Mouse (Mus musculus) brain, embryonic 18.5 days (tissue): ENCODE results near the gene Gm17660.
A peak's percentile ranks its signal among the peaks of the same experiment; 100 is the strongest.

Experiments
- DNase-seq: peaks from one replicate; pipeline ENCODE4 v3.0.0-alpha.2; 2012; ENCODE audit warnings: low read depth, low spot score

Gene Gm17660

DNA sequence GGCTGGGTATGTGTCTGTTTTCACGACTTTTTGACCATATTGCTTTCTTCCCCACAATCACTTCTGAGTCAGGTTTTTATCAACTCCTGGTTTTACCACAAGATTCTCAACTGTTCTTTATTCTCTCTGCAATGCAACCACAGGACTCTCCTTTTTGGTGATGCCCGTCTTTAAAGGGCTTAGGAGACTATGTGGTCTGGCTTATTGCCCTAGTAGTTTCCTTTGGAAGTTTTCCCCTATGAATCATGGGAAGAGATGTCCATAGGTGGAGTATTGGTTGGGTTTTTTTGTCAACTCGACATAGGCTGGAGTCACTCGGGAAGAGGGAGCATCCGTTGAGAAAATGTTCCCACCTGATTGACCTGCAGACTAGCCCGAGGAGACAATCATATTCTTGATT, 3.3 kb upstream of the Gm17660 start:
- DNase-seq = no peak

GRCm38 (mm10) chr5:104076361-104076760, 1.0 kb downstream of the Gm17660 start:
- DNase-seq = no peak

DNA sequence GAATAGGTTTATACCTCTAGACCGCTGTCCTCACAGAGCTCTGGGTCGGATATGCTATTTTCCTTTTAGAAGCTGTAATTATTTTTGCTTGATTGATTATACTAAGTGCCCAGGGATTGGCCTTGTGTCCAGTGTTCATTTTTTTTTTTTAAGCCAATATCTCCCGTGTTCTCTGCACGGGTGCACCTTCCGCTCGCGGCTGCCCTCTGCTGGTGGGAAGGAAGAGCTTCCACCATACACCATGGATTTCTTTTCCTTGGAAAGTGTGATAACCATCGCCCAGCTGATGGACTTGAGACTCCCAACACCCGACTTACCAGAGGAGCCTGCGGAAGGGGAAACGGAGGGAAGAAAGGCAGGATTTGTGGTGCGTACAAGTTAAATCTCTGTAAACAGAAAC, 3.0 kb downstream of the Gm17660 start:
- DNase-seq = no peak

DNA sequence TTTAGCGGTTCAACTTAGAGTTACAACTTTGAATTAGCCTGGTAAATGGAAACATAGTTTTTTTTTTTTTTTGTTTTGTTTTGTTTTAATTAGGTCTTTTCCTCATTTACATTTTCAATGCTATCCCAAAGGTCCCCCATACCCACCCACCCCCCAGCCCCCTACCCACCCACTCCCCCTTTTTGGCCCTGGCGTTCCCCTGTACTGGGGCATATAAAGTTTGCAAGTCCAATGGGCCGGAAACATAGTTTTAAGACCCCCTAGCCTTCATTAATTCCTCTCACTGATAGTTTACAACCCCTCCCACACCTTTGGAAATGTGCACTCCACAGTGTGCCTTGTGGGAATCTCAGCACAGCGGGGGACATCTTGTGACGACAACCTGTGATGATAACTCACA, 3.8 kb downstream of the Gm17660 start:
- no peak for DNase-seq

GRCm38 (mm10) chr5:104072272-104072886, 5.0 kb downstream of the Gm17660 start:
- no peak for DNase-seq

GRCm38 (mm10) chr5:104071048-104071447, 6.4 kb downstream of the Gm17660 start:
- DNase-seq = no peak

DNA sequence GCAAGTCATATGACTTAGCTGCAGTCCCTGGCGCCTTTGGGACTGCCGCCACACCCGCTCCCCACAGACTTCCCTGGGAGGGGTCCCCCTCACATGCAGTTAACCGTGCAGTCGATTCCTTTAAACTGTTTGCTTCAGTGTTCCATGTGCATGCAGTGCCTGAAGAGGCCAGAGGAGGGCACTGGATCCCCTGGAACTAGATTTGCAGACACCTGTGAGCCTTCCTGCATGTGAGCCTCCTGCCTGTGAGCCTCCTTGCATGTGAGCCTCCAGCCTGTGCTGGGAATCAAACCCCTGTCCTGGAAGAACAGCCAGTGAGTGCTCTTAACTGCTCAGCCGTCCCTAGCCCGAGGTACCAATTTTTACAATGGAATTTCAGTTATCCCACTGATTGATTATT, 8.7 kb downstream of the Gm17660 start:
- DNase-seq = no peak

- DNase-seq = no peak
These were observed 14.4 kb downstream of the Gm17660 start for GRCm38 (mm10) chr5:104062773-104063551.

DNA sequence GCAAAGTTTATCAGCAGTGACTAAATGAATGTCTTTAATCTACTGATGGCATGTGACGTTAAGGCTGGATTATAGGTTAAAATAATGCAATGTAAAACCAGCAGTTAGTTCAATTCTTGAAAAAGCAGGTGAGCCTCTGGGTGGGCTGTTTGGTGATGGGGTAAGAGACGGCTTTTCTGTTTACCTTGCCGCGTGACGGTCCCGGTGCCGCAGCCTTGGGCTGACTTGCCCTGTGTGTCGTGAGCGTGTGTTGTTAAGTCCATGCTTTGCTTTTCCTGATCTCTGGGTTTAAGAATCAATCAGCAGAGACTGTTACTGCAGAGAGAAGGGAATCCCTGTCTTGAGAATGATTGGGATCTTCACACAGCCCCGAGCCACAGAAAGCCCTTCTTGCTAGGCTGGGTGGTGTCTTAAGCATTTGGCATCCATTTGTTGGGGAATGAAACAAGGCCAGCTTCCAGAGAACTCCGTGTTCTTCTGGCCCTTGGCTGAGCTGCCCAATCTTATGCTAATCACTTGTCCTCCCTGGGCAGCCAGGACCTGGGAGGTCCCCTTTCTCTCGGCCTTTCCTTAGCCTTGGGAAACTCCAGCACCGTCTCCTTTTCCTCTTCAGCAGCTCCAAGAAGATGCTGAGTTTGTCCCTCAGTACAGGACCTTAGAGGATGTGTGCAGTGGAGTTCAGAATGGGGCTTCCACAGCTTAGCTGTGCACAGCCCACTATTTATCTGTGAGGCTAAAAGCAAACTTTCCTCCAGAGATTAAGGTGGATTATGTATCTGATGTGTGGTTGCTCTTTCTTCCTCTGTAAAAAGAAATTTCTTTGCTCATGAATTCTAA, 15.3 kb downstream of the Gm17660 start:
- no peak for DNase-seq

GRCm38 (mm10) chr5:104060429-104060828, 17.0 kb downstream of the Gm17660 start:
- DNase-seq = no peak

GRCm38 (mm10) chr5:104059628-104060027, 17.8 kb downstream of the Gm17660 start:
- DNase-seq = no peak

- DNase-seq = no peak
These were observed 19.4 kb downstream of the Gm17660 start for GRCm38 (mm10) chr5:104058021-104058420.

DNA sequence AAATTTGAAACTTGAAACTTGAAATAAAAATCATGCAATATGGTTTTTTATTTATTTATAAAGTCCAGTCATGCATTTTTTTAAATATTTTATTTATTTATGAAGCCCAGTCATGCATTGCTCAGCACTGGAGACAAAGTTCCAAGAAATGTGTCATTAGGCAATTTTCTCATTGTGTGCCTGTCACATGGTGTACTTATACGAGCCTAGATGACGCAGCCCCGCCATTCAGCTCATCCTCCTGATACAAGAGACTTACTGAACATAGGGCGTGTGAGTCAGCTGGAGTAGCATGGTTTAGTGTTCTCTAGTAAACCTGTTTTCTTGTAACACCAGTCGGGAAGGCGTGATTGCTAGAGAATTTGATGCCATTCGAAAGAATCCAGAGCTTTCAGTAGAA, 21.1 kb downstream of the Gm17660 start:
- no peak for DNase-seq

DNA sequence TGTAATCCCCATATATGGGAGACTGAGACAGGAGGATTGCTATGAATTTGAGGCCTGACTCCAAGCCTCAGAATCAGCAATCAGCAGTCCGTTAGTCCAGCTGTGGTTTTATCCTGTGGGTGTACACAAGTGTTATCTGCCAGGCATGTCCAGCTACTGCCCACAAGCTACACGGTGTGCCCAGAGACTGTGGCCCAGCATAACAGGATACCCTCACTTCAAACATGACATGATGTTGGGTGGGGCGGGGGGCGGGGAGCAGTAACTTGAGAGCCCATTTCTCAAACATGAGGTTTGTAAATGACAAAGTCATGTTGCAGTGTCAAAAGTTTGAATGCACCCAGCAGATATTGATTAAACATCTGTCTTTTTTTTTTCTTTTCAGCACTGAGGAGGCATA, 21.6 kb downstream of the Gm17660 start:
- DNase-seq = no peak

- no peak for DNase-seq
These were observed 22.5 kb downstream of the Gm17660 start for GRCm38 (mm10) chr5:104054938-104055337.

- no peak for DNase-seq
These were observed 24.5 kb downstream of the Gm17660 start for GRCm38 (mm10) chr5:104052956-104053355.

GRCm38 (mm10) chr5:104048139-104048538, 29.3 kb downstream of the Gm17660 start:
- no peak for DNase-seq

GRCm38 (mm10) chr5:104047200-104048105, 30.0 kb downstream of the Gm17660 start:
- DNase-seq = no peak

- DNase-seq = peak; percentile 95
These were observed 30.9 kb downstream of the Gm17660 start, which contains the start of gene Nudt9 for GRCm38 (mm10) chr5:104046256-104047199. Nudt9 (plus strand) TSS chr5:104046306.

- DNase-seq = no peak
These were observed 33.7 kb downstream of the Gm17660 start for GRCm38 (mm10) chr5:104043704-104044103.
